Mouse (Mus musculus): ENCODE data around the gene Majin.

The Majin gene

GRCm38 (mm10) chr19:6227864-6228263, 43.7 kb downstream of the Majin start:
- no peak for DNase-seq (ENCODE audit: low read depth)

- DNase-seq (ENCODE audit: low read depth): no peak
These were observed 46.2 kb downstream of the Majin start for GRCm38 (mm10) chr19:6230411-6230810.

DNA sequence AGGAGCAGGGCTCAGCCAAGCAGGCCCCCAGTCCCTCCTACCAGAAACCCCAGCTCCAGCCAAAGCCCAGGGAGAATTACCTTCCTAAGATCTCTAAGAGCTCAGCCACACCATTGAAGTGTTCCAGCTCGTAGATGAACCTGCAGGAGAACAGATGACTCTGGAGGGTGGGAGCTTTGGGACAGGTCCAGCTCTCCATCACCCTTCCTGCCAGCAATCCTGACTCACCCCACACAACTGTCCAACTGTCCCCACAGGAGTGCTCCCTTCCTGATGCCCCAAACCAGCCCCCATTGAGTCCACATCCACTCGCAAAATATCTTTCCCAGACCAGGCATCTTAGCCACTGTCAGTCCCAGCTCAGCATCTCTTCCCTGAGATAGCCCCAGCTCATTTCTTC, 46.8 kb downstream of the Majin start:
- DNase-seq (ENCODE audit: low read depth): no peak

DNA sequence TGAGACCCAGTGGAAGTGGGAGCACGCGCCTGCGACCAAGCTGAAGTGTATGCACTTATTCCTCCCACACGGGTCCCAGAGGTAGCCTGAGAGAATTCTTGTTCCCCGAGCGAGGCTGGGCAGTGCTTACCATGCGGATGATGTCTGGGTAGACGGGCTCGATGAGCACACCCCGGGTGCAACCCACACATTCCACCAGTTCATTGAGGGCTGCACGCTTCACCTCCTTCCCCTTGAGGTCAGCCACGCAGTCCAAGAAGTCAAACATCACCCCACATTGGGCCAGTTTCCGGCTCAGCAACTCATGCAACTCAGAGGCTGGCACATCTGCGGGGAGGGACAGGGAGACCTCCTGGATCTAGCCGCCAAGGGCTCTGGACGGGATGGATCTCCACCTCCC, 49.5 kb downstream of the Majin start:
- DNase-seq (ENCODE audit: low read depth): no peak

DNA sequence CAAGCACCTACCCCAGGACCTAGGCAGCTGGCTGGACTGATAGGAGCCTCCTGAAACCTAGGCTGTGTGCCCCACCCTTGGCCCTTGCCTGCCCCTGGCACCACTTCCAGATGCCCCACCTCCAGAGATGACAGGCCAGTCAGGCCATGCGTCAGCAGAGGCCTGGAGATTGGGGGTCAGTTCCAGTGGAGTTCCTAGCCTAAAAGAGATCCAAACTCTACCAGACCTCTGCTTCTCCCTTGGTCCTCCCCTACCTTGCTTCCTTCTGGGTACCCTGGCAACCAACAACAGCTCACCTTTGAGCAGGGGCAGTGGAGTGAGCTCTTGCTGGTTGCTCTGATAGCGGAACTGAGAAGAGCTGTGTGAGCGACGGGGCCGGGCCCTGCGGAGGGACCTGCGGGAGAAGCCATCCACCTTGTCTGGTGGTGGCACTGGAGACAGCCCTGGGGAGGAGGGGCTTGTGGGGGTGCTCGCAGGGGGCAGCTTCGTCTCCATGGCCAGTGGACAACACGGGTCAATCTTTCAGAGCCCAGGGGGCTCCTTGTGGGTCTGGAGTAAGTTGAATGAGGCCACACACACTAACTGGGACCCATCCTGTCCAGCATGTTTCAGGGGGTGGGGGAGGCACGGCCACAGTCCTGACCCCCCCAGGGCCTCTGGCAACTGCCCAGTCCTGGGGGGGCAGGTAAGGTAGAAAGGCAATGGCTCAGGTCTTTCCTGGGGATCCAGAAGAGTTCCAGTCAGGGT, 50.3 kb downstream of the Majin start:
- DNase-seq (ENCODE audit: low read depth): no peak

GRCm38 (mm10) chr19:6235084-6236052, 51.2 kb downstream of the Majin start, which contains the start of gene Ppp2r5b:
Ppp2r5b (minus strand) TSS chr19:6235872.
- DNase-seq (ENCODE audit: low read depth): peak; percentile 95

- peak; percentile 97 for DNase-seq (ENCODE audit: low read depth)
These were observed 51.9 kb downstream of the Majin start for GRCm38 (mm10) chr19:6236053-6236441.

DNA sequence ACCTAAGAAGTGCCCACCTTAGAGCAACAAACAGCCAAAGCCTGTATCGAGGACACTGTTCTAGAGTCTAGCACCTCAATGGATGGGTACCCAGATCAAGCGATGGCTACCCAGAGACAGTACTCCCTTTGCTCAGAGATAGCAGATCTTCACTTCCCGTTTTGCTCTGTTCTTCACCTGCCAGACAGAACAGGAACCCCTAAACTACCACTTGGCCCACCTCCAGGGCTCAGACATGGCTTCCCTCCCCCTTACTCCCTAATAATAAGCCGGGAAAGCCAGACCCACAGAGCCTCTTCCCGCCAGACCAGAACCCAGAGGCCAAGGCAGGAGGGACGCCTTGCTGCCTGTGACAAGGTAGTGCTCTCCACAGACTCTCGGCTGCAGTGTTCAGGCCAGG, 52.7 kb downstream of the Majin start:
- no peak for DNase-seq (ENCODE audit: low read depth)

GRCm38 (mm10) chr19:6238740-6239139, 54.6 kb downstream of the Majin start:
- DNase-seq (ENCODE audit: low read depth): no peak

DNA sequence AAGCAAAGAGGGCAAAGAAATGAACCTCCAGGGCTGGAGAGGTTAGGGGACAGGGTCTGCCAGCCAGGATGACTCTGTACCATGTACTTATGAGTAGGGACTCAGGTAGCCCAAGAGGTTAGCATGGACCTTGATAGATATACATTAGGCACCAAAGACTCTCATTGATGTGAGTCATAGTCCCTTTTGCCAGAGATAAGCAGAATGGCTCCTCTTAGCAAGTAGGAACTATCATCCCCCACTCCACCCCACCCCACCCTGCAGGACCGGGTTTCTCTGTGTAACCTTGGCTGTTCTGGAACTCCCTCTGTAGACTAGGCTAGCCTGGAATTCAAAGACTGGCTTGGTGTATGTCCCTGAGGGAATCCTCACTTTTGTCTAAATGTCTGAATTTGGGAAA, 55.9 kb downstream of the Majin start:
- DNase-seq (ENCODE audit: low read depth): peak; percentile 28

- no peak for DNase-seq (ENCODE audit: low read depth)
These were observed 56.5 kb downstream of the Majin start for GRCm38 (mm10) chr19:6240725-6241124.

DNA sequence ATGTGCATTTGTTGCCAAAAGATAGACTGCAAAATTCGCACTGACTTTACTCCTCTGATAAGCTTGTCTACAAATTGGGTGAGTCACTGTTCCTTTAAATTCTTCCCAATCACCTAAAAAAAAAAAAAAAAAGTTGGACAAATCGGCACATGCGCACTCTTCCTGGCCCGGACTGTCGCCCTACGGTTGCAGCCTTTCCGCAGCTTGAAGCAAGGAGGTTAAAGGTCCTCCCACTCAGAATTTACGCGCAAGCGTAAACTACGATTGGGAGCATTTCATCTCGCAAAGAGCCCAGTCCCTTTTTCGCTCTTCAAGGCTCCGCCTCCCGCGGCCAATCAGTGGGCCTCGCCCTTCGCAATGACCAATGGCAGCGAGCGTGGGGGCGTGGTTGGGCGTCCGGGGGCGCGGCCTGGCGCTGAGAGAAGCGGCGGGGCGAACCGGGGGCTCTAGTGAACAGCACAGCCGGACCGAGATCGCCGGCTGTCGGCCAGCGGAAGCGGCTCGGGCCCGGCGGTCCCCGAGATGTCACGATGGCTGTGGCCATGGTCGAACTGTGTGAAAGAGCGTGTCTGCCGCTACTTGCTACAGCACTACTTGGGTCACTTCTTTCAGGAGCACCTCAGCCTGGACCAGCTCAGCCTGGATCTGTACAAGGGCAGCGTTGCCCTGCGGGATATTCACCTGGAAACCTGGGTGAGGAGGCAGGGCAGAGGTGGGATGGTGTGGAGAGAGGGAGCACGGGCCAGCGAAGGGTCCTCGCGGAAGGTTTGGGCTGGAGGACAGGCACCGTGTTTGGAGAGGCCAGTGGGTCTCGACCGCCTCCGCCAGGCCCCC, 57.3 kb downstream of the Majin start, which contains the start of gene Atg2a:
Gene Atg2a (plus strand): TSS at position 395 of the 834 bp plus-strand sequence.
- peak; percentile 100 for DNase-seq (ENCODE audit: low read depth)

DNA sequence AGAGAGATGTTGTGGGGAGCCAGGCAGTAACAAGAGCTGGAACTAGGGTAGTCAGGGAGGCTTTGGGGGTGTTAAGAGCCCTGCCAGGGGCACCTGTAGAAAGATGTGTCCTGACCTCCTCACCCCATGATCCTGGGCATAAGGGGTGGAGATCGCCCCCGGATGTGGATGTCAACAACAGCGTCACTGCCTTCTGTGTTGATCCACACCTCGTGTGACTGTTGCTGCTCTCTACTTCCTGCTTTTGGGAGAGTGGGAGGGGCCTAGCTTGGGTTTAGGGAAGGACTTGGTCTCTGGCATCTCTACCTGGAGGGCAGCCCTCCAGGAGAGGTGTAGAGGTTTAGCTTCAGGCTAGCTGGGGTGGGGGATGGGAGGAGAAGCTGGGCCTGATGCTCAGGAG, 58.1 kb downstream of the Majin start:
- peak; percentile 89 for DNase-seq (ENCODE audit: low read depth)

DNA sequence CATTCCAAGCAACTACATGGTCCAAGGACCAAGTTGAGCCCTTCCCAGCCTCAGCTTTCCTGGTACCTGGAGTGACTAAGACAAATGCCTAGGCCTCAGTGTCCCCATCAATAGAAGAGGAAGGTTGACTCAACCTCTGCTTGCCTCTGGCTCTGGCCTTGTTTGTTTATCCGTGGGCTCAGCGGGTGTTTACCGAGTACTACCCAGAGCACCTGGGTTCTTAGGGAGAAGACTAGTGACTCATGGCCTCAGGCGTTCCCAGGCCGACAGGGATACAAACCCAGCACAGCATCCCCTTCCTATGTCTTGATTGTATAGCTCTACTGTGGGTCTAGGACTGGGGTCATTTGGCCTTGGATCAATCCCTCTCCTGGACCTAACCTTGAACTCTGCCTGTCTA, 59.0 kb downstream of the Majin start:
- DNase-seq (ENCODE audit: low read depth): no peak

DNA sequence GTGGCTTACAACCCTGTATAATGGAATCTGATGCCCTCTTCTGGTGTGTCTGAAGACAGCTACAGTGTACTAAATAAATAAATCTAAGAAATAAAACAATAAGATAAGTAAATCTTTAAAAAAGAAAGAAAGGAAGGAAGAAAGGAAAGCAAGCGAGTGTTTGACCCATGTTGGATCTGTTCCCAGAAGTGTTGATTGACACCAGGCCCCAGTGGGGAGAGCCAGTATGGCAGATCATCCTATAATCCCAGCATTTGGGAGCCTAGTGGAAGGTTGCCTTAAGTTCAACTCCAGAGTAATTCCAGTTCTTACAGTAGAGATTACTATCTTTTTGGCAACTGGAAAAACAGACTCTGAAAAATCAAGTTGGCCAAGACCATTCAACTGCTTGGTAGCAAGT, 61.6 kb downstream of the Majin start:
- DNase-seq (ENCODE audit: low read depth): no peak

DNA sequence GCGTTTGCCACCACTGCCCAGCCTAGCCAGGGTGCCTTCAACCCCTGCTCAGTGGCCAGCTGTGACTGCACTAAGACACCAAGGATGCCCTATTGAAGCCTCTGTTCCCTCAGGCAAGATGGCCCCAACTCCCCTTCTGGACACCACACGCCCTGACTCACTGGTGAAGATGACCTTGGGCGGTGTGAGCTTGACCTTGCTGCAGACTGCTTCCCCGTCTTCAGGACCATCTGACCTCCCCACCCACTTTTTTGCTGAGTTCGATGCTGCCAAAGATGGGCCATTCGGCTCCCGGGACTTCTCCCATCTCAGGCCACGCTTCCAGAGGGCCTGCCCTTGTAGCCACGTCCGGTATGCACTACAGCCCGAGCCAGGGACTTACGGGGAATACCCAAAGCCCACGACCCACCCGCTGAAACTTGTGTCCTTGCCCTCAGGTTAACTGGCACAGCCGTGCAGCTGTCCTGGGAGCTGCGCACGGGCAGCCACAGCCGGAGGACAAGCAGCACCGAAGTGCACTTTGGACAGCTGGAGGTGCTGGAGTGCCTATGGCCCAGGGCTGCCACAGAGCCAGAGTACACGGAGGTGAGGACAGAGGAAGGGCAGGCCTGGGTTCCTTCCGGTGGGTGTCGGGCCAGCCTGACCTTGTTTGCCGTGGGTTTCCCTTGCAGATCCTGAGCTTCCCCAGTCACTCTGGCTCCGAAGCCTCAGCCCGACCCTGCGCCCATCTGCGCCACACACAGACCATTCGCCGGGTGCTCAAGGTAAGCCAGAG, 63.5 kb downstream of the Majin start:
- no peak for DNase-seq (ENCODE audit: low read depth)

- DNase-seq (ENCODE audit: low read depth): no peak
These were observed 68.8 kb downstream of the Majin start for GRCm38 (mm10) chr19:6253021-6253420.

DNA sequence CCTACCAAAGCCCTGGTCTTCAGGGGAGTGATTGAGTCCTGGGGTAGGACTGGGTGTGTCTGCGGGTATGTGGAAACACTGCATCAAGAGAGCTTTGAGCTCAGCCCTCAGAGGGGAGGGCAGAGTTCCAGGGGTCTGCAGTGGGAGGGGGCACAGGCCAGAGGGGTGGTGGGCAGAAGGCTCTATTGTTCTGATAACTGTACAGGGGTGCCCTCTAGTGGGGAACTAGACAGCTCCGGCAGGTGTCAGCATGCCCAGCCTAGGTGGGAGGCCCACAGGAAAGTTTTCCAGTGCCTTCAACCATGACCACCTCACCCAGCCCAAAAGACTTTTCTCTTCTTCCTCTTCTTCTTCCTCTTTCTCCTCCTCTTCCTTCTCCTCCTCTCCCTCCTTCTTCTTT, 76.2 kb downstream of the Majin start:
- peak; percentile 38 for DNase-seq (ENCODE audit: low read depth)

- no peak for DNase-seq (ENCODE audit: low read depth)
These were observed 76.8 kb downstream of the Majin start for GRCm38 (mm10) chr19:6260946-6261345.

GRCm38 (mm10) chr19:6261379-6261778, 77.2 kb downstream of the Majin start:
- no peak for DNase-seq (ENCODE audit: low read depth)

- peak; percentile 76 for DNase-seq (ENCODE audit: low read depth)
These were observed 78.0 kb downstream of the Majin start for GRCm38 (mm10) chr19:6262222-6262621.
